Mouse (Mus musculus) CD4-positive naive resting alpha-beta T cell, adult 76 days (primary cell): ENCODE data around the gene Prkag3. TPM values are rescaled to one million over a fixed set of nuclear protein-coding genes. Genes with fewer than 3 reads are reported as not detected.

Experiments used
- total RNA-seq: library from RNA; stranded (reverse); gene quantifications from one replicate; pipeline ENCODE4 v1.2.4, GENCODE M21; 2023

Prkag3 gene
- not detected for total RNA-seq

DNA sequence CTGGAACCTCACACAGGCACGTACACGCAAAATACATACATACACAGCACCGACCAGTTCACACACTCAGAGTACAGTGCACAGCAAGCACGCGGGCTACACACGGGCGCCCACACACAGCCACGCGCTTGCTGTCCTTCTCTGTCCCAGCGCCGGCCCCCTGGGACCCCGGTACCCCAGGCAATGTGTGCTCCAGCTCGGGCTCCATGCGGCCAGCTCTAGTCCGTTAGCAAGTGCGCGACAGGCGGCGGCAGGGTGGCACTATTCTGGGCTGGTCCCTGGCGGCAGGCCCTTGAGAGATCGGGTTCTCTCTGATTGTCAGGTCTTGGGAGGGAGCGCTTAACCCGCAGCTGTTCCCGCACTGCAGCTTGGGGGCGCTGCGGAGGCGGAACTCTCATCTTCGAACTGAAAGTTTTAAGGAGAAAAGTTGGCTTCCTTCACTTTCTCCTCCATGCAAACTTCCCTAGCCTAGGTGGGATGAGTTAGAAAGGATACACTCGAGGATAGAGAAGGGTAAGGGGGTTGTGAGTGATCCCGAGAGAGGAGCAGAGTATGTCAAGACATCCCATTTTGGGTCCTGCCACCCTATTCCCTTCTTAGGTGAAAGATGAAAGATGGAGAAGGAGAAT lies at the start of gene Prkag3:
Gene Prkag3 (minus strand): TSS at position 579 of the 629 bp plus-strand sequence.

DNA sequence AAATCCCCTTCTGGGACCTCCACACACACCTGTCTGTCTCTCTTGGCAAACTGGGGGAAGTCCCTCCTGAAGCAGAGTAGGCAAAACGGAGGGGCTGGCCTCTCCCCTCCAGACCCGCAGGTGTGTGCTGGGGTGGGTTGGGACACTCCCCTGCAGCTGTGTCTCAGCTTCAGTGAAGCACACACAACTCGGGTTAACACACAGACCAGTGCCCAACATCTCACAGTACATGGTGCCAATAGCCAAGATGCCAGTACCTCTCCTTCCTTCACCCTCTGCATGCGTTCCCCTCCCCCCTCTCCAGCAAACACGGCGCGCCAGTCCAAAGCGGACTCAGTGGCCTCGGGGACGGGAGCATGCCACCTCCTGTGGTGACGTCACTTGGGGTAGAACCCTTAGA lies 42.2 kb upstream of the Prkag3 start, which contains the start of gene Wnt10a:
Gene Wnt10a (plus strand): TSS at position 268 of the 400 bp plus-strand sequence.

DNA sequence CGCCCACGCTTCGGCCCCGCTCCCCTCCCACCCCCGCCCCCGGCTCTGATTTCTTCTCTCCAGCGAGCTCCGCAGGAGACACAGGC lies 22.7 kb upstream of the Prkag3 start, which contains the start of gene Wnt6:
Gene Wnt6 (plus strand): TSS at position 48 of the 86 bp plus-strand sequence.

DNA sequence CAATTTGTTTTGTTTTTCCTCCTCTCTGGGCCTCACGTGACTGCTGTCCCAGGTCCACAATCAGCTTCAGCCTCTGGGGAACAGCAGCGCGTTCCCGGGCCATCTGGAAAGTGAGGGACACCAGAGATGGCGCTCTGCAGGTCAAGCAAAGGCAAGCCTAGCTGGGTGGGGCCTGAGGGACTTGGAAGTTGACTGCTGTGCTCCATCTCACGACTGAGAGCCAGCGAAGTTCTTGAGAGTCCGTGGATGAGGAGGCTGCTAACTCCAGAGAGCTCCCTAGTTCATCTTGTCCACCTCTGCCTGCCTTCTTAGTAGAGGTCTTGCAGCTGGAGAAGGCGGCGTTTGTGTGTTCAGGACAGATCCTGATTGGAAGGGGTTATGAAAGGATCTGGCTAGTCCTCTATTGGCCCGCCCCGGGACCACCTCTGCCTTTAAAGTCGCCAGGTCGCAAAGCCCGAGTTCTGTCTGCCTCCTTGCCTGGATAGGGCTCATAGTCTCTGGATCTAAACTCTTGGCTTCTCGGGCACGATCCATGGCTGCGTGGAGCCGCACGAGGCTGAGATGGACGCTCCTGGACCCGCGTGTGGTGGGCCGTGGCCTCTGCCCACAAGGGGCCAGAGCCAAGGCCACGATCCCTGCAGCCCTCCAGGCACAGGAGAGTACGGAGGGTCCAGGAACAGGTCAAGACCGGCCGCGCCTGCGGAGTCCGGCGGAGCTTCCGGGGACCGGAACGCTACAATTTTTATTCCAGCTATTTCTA lies 35.7 kb downstream of the Prkag3 start, which contains the start of gene Cyp27a1:
Gene Cyp27a1 (plus strand): TSS at position 476 of the 760 bp plus-strand sequence.

Other genes with a start within 250 kb of the Prkag3 start
- gene Cnot9, start 243.2 kb downstream of the Prkag3 start, total RNA-seq = 27.1 TPM
- gene Plcd4, start 206.3 kb downstream of the Prkag3 start, total RNA-seq = 0.88 TPM
- 33.8 TPM for gene Usp37, start 204.9 kb downstream of the Prkag3 start, total RNA-seq
- gene Zfp142, start 161.0 kb downstream of the Prkag3 start, total RNA-seq = 45.9 TPM
- gene Bcs1l, start 160.9 kb downstream of the Prkag3 start, total RNA-seq = 6.5 TPM
- 31.7 TPM for gene Rnf25, start 147.8 kb downstream of the Prkag3 start, total RNA-seq
- not detected for gene Stk36, start 147.8 kb downstream of the Prkag3 start, total RNA-seq
- 54.8 TPM for gene Ttll4, start 87.5 kb downstream of the Prkag3 start, total RNA-seq
- gene Cyp27a1, start 35.6 kb downstream of the Prkag3 start, total RNA-seq = 3.5 TPM
- gene Wnt6, start 22.7 kb upstream of the Prkag3 start, total RNA-seq = not detected
- gene Wnt10a, start 42.3 kb upstream of the Prkag3 start, total RNA-seq = 0.62 TPM
- gene Cdk5r2, start 105.7 kb upstream of the Prkag3 start, total RNA-seq = not detected
- not detected for gene Fev, start 136.2 kb upstream of the Prkag3 start, total RNA-seq
- not detected for gene Cryba2, start 143.9 kb upstream of the Prkag3 start, total RNA-seq
- not detected for gene Cfap65, start 186.4 kb upstream of the Prkag3 start, total RNA-seq
- gene Ihh, start 202.5 kb upstream of the Prkag3 start, total RNA-seq = 0.44 TPM